Mouse (Mus musculus) gastrocnemius, postnatal 4 days (tissue): ENCODE data around the gene Tmem255b. TPM values are rescaled to one million over a fixed set of nuclear protein-coding genes. Genes with fewer than 3 reads are reported as not detected.

Experiments
- DNase-seq, 2 experiments: peaks; one replicate each; pipeline ENCODE4 v3.0.0; 2021 to 2022; ENCODE audit warnings: low spot score in 2 of 2, mixed read lengths in 2 of 2
- total RNA-seq, 2 experiments: library from RNA; stranded (reverse); gene quantifications; 2 replicates each; pipeline ENCODE4 v1.2.3; 2021

The Tmem255b gene
- total RNA-seq, 2 experiments from 2014 or later: 3.0 to 5.5 TPM

DNA sequence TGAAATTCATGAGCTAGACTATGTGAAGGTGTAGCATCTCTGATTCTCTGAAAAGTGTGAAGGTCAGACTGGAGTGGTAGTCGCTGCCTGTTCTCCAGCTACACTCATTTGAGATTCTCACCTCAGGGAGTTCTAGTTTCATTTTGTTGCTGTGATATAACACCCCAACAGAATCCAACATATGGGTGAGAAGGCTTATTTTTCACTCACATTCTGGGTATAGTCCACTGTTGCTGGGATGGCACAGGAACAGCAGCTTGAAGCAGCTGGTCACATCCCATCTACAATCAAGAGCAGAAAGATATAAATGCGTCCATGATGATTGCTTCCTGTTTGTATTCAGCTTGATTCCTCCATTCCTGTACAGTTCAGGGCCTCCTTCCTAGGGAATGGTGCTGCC, 7.2 kb downstream of the Tmem255b start:
- DNase-seq: no peak

DNA sequence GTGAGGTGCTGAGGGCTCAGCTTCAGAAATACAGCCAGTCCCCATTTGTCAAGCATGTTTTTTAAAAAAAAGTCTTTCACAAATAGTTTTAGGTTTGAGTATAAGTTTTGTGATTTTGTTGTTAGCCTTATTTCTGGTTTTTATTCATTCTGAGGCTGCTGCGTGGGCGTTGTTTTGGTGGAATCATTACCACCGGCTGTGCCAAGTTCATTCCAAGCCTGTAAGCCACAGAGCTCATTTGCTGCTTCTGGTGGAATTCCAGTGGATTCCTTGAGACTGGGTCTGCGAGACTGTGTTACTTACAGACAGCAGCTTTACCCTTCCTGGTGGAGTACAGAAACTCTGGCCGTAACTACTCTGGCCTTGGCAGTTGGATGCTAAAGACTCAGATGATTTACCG, 11.5 kb downstream of the Tmem255b start:
- no peak for DNase-seq

- DNase-seq: no peak
Observed at GRCm38 (mm10) chr8:13448145-13448544, 13.2 kb downstream of the Tmem255b start.

DNA sequence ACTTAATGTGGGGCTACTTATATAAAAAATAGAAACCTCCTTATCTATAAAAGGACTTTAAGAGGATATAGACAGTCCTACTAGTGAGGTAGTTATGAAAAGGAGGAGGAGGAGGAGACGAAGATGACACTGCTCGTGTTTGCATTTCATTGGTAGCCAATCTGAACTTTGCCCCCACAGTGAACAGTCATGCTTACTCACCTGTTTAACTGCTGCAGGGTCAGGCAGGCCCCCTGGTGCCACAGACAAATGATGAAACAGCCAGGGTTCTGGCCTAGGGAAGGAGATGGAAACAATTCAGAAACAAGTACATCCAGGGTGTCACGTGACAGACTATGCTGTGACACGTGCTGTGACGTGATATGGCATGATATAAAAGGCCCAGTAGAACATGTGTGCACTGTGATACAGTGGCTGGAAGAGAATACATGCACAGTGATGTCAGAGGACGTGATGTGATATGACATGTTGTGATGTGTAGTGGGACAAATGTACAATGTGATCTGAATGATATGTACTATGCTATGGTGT, 16.8 kb downstream of the Tmem255b start:
- no peak for DNase-seq

GRCm38 (mm10) chr8:13454341-13455113, 19.5 kb downstream of the Tmem255b start:
- DNase-seq: no peak

- no peak for DNase-seq
Observed at GRCm38 (mm10) chr8:13455295-13455694, 20.3 kb downstream of the Tmem255b start.

GRCm38 (mm10) chr8:13459431-13459830, 24.4 kb downstream of the Tmem255b start:
- DNase-seq: no peak

GRCm38 (mm10) chr8:13461085-13461765, 26.2 kb downstream of the Tmem255b start:
- DNase-seq: no peak

GRCm38 (mm10) chr8:13461843-13462242, 26.9 kb downstream of the Tmem255b start:
- DNase-seq: peak; percentile 46 to 64

- no peak for DNase-seq
Observed at GRCm38 (mm10) chr8:13462392-13462791, 27.4 kb downstream of the Tmem255b start.

GRCm38 (mm10) chr8:13465324-13465723, 30.3 kb downstream of the Tmem255b start:
- no peak for DNase-seq

DNA sequence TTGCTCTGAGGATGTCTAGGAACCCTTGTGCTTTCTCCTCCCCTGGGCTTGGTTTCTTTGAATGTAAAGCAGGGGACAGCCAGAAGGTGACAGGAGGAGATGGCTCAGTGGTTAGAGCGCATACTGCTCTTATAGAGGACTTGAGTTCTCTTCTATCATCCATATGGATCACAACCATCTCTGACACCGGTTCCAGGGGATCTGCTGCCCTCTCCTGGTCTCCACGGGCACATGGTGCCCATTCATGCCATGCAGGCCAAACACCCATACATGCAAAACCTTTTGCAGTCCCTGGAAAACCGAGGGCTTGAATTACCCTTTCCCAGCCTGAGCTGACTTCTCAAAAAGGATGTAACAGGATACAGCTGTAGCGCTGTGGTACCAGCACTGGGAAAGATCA, 32.0 kb downstream of the Tmem255b start:
- no peak for DNase-seq

DNA sequence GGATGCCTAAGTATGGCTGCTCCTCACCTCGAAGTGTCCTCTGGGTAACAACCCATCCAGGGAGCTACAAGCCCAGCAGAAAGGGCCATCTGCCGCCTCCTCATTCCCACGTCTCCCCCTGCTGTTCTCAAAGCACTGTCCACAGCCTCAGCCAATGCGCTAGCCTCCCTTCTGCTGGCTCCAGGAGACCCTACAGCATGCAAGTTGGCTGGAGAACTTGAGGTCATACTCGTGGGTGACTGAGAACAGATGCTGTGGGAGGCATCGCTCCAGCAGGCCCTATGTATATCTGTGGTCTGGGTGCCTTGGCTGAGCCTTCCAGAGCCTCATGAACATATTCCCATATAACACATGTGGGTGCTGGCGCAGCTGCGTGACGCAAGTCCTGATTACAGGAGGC, 33.7 kb downstream of the Tmem255b start:
- DNase-seq: no peak

DNA sequence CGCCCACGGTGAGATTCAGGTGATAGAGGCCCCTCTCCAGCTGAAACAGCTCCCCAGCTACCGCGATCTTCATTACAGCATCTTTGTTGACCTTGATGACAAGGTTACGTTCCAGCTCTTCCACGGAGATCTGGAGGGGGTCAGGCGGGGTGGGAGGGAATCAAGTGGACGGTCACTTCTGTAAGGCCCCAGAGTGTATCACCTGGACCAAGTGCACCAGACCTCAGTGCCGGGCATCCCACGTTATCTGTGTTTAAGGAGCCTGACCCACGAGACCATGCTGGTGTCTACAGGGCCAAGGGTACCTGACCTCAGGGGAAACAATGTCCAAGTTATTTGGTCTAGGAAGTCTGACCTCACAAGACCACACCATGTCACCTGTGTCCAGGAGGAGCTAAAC, 36.5 kb downstream of the Tmem255b start:
- DNase-seq: no peak

DNA sequence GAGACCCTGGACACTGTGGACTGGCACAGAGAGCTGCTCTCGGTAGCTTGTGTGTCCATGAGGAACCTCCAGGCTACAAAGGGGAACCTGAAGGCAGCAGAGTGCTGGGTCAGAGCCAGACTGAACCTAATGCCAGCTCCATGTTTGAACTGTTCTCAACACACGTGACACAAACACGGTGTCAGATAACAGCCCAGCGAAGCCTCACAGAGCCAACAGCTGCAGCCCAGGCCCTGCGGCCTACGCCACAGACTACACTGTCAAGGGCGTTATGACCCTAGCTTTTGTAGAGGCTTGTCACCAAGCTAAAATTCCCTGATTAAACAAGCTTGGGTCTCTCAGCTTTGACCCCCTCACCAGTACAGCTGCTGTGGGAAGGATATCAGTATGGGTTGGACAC, 37.3 kb downstream of the Tmem255b start:
- peak in 1 of 2 experiments; percentile 44 for DNase-seq

GRCm38 (mm10) chr8:13475892-13476291, 40.9 kb downstream of the Tmem255b start:
- no peak for DNase-seq

GRCm38 (mm10) chr8:13481089-13481554, 46.1 kb downstream of the Tmem255b start:
- no peak for DNase-seq

GRCm38 (mm10) chr8:13481596-13481995, 46.6 kb downstream of the Tmem255b start:
- no peak for DNase-seq

DNA sequence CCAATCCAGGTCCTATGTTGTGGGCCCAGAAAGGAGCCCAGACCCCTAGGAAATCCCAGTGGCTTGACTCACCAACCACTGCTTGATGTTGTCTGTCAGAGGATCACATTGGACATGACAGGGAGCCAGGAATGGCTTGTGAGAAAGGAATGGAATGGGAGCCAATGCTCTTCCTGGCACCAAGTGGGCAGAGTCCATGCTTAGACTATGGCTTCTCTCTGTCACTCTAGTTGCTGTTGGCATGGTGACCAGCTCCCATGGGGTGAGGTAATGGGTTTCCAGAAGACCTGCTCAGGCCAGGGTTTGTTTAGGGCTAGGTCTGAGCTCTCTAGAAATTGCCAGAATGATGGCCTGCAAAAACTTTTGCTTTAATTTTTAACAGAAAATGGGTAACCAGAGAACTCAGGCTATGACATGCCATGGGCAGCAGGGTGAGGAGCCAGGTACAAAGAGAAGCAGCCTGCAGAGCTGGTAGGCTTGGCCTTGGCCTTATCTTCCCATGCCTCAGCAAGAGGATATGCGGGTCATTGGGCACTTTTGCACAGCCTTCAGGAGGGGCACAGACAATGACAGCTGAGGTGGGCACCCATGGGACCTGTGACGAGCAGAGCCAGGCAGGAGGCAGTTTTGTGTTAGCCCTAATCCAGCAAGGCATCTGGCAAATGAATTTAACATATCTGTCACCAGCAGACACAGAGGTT, 47.3 kb downstream of the Tmem255b start:
- DNase-seq: no peak

DNA sequence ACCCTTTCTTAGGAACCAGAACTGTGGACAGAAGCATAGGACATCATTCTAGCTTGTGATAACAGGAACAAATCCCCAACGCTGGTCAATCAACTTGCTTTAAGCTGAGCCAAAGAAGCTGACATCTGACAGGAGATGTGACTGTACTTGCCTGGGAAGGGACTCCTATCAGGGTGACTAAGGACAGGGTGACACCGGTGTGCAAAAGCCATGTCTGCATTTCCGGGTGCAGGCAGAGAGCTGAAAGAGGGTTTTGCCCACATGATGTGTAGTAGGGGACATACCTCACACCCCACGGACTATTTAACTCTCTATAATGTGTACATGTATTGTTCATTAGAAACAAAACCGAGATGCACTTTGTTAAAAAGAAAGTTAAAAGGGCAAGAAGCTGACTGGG, 48.2 kb downstream of the Tmem255b start:
- DNase-seq: no peak

- no peak for DNase-seq
Observed at GRCm38 (mm10) chr8:13489351-13489750, 54.4 kb downstream of the Tmem255b start.
